Mouse (Mus musculus): ENCODE measurements around the gene Pcyt2. TPM values are rescaled to one million over a fixed set of nuclear protein-coding genes. Genes with fewer than 3 reads are reported as not detected.
A peak's percentile ranks its signal among the peaks of the same experiment; 100 is the strongest.

Gene Pcyt2
- polyA plus RNA-seq, 2 experiments, result 101 to 247 TPM

DNA sequence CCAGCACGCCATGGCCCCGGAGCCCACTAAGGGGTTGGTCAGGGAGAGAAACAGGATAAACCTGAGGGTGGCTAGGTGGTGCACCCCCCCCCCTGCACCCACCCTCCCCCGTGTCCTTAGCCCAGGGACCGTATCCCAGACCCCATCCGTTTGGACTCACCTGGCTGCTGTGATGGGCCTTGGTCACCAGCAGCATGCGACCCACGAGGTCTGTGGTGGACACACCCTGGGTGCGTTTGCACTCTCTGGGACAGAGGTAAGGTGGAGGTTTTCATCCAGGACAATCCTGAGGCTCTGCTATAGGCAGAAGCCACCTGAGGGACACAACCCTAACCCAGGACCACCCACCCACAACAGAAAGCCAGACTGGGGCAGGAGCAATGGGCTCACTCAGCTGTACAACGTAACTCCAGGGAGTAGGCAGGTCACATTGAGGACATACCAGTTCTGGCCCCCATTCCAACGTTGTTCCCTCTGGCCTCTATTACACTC lies 4.2 kb downstream of the Pcyt2 start:
- DNase-seq (ENCODE audit: low spot score) (no peak), ATAC-seq (ENCODE audit: low FRiP score, low read depth) (no peak)
- peaks cover 59% of the 10 kb centered on the region for H3K36me3 ChIP-seq (ENCODE audit: control insufficient read depth, insufficient read depth, low read length)
- no peaks in the 10 kb centered on the region for H3K9me3 ChIP-seq (ENCODE audit: control insufficient read depth, low read length)
- H3K9ac ChIP-seq (ENCODE audit: low read depth, low read length, severe bottlenecking), result no peak overlapping the region
- no peak overlapping the region for H3K27ac ChIP-seq (replicated peaks; ENCODE audit: low read depth, low read length)
- peaks cover 6% of the 10 kb centered on the region for H3K27me3 ChIP-seq (ENCODE audit: control insufficient read depth, insufficient read depth, low read length)
- TF ChIP-seq POLR2A (IDR thresholded peaks at IDR 0.05; ENCODE audit: borderline replicate concordance, extremely low read depth, insufficient read depth, insufficient read length), result no peak
- H3K4me3 ChIP-seq (replicated peaks; ENCODE audit: low read length), result no peak overlapping the region
- peaks cover 12% of the 10 kb centered on the region for H3K4me1 ChIP-seq (ENCODE audit: control insufficient read depth, insufficient read depth, low read length)
- H3K4me2 ChIP-seq (replicated peaks; ENCODE audit: low read depth, low read length, severe bottlenecking), result no peak overlapping the region
- 90% methylated on average over 10 of the region's 10 CpGs for WGBS

DNA sequence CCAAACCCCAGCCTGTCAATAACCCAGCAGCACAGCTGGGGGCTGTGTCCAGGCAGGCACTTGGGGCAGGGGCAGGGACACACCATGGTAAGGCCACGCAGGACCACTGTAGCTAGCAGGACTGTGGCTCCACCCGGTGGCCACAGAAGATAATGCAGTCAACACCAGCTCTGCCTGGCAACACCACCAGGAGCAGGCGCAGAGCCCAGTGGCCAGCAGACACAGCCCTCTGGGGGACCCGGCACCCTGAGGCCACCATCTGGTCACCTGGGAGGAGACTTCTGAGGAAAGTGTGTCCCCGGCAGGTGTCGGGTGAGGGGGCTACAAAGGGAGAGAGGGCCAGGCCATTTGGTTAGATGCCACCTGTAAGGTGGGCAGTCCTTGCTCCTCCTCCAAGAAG lies 5.0 kb downstream of the Pcyt2 start:
- no peak for ATAC-seq (ENCODE audit: low FRiP score, low read depth)
- no peak overlapping the region for H3K4me3 ChIP-seq (replicated peaks; ENCODE audit: low read length)
- no peak overlapping the region for H3K4me2 ChIP-seq (replicated peaks; ENCODE audit: low read depth, low read length, severe bottlenecking)
- peak; percentile 46 for DNase-seq (ENCODE audit: low spot score)
- no peaks in the 10 kb centered on the region for H3K9me3 ChIP-seq (ENCODE audit: control insufficient read depth, low read length)
- H3K27ac ChIP-seq (replicated peaks; ENCODE audit: low read depth, low read length), result no peak overlapping the region
- peaks cover 6% of the 10 kb centered on the region for H3K27me3 ChIP-seq (ENCODE audit: control insufficient read depth, insufficient read depth, low read length)
- WGBS, result 28% methylated on average over 6 of the region's 6 CpGs
- peaks cover 56% of the 10 kb centered on the region for H3K36me3 ChIP-seq (ENCODE audit: control insufficient read depth, insufficient read depth, low read length)
- H3K4me1 ChIP-seq (ENCODE audit: control insufficient read depth, insufficient read depth, low read length), result peaks cover 20% of the 10 kb centered on the region
- H3K9ac ChIP-seq (ENCODE audit: low read depth, low read length, severe bottlenecking), result no peak overlapping the region
- TF ChIP-seq POLR2A (IDR thresholded peaks at IDR 0.05; ENCODE audit: borderline replicate concordance, extremely low read depth, insufficient read depth, insufficient read length), result no peak

DNA sequence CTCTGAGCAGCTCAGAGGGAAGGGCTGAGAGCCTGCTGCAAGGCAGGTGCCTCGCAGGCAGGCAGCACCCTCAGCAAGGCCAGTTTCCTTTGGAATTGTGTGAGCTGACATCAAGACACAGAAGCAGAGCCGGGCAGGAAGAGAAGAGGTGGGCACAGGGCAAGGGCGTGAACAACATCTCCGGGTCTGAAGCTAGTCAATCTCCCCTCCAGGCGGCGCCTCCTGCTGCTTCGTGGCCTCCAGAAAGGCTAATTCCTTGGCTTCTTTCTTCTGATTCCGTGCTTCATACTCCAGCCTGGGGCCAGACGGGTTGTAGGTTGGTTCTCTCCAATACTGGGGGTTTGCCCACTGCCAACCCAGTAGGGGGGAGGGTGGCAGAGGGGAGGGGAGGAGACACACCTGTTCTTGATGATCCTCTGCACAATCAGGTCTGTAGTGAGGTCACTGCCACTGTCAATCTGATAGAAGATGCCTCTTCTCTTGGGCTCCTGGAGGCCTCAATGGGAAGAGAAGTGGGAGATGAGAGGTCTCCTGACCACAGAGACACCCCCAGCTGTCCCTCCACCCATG lies 7.2 kb downstream of the Pcyt2 start:
- WGBS, result 73% methylated on average over 9 of the region's 9 CpGs

DNA sequence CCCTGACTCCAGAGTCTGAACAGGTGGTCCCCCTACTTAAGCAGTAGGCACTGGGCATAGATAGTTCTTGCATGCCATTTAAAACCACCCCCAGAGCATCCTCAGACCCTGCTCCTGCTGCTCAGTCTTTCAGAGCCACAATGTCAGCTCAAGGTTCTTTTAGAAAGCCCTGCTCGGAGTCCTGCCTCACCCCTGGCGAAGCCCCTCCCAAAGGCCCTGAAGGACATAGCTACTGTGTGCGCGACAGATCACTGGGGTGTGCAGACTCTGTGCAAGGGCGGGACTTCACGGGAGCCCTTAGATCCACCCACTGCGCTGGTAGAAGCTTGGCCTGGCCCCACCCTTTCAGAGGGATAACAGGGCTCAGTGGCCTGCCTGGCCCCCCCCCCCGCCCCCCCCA lies 8.5 kb downstream of the Pcyt2 start:
- TF ChIP-seq POLR2A (IDR thresholded peaks at IDR 0.05; ENCODE audit: borderline replicate concordance, extremely low read depth, insufficient read depth, insufficient read length), result no peak
- Histone ChIP-seq H3K36me3 (ENCODE audit: control insufficient read depth, insufficient read depth, low read length) (peaks cover 69% of the 10 kb centered on the region), H3K9ac (ENCODE audit: low read depth, low read length, severe bottlenecking) (no peak overlapping the region), H3K4me3 (replicated peaks; ENCODE audit: low read length) (no peak overlapping the region), H3K9me3 (ENCODE audit: control insufficient read depth, low read length) (no peaks in the 10 kb centered on the region), H3K4me2 (replicated peaks; ENCODE audit: low read depth, low read length, severe bottlenecking) (no peak overlapping the region), H3K4me1 (ENCODE audit: control insufficient read depth, insufficient read depth, low read length) (peaks cover 9% of the 10 kb centered on the region; the same call in 1 of the 2 replicates), H3K27me3 (ENCODE audit: control insufficient read depth, insufficient read depth, low read length) (peaks cover 6% of the 10 kb centered on the region), H3K27ac (replicated peaks; ENCODE audit: low read depth, low read length) (no peak overlapping the region)
- DNase-seq (ENCODE audit: low spot score) (no peak), ATAC-seq (ENCODE audit: low FRiP score, low read depth) (no peak)
- WGBS, result 48% methylated on average over 7 of the region's 8 CpGs

More for the DNA sequence above, 7.2 kb downstream of the Pcyt2 start:
- peaks cover 6% of the 10 kb centered on the region for H3K27me3 ChIP-seq (ENCODE audit: control insufficient read depth, insufficient read depth, low read length)
- ATAC-seq (ENCODE audit: low FRiP score, low read depth) (no peak), DNase-seq (ENCODE audit: low spot score) (no peak)
- H3K9ac ChIP-seq (ENCODE audit: low read depth, low read length, severe bottlenecking), result no peak overlapping the region
- TF ChIP-seq POLR2A (IDR thresholded peaks at IDR 0.05; ENCODE audit: borderline replicate concordance, extremely low read depth, insufficient read depth, insufficient read length), result no peak
- no peaks in the 10 kb centered on the region for H3K9me3 ChIP-seq (ENCODE audit: control insufficient read depth, low read length)
- H3K4me3 ChIP-seq (replicated peaks; ENCODE audit: low read length), result no peak overlapping the region
- no peak overlapping the region for H3K4me2 ChIP-seq (replicated peaks; ENCODE audit: low read depth, low read length, severe bottlenecking)
- peaks cover 67% of the 10 kb centered on the region for H3K36me3 ChIP-seq (ENCODE audit: control insufficient read depth, insufficient read depth, low read length)
- no peak overlapping the region for H3K27ac ChIP-seq (replicated peaks; ENCODE audit: low read depth, low read length)
- H3K4me1 ChIP-seq (ENCODE audit: control insufficient read depth, insufficient read depth, low read length), result peaks cover 9% of the 10 kb centered on the region; the same call in 1 of the 2 replicates

DNA sequence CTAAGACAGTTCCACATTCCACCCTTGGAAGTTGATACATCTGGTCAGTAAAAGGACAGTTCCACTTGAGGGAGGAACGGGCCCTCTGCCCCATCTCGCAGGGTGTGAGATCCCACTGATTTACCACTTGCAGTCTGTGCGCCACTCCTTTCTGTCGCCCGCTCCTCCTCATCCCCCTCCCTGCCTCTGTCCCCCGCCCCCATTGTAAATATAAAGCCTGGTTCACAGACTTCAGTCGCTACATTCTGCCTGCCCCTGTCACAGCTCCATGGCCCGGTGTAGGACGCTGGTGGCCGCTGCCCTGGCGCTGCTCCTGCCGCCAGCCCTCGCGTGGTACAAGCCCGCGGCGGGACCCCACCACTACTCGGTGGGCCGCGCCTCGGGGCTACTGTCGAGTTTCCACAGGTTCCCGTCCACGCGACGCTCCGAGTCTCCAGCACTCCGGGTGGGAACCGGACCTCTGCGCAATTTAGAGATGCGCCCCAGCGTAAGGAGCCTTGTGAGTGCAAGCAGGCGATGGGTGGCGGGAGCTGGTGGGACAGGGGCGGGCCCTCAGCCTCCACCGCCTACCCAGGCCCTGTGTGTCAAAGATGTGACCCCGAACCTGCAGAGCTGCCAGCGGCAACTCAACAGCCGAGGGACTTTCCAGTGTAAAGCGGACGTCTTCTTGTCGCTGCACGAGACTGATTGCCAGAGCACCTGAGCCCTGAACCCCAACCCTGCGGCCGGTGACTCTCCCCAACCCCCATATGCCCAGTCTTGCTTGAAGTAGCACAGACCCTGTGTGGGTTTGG lies 9.3 kb downstream of the Pcyt2 start, which contains the start of gene Npb:
Gene Npb, plus strand, starts transcription at position 237 of the 794 bp plus-strand sequence.
- Histone ChIP-seq H3K4me2 (replicated peaks; ENCODE audit: low read depth, low read length, severe bottlenecking) (peak within 1 kb of the TSS; percentile 54), H3K27ac (replicated peaks; ENCODE audit: low read depth, low read length) (no peak within 1 kb of the TSS), H3K36me3 (ENCODE audit: control insufficient read depth, insufficient read depth, low read length) (peaks cover 69% of the 10 kb centered on the region), H3K9me3 (ENCODE audit: control insufficient read depth, low read length) (no peaks in the 10 kb centered on the region), H3K4me3 (replicated peaks; ENCODE audit: low read length) (peak within 1 kb of the TSS; percentile 28), H3K4me1 (ENCODE audit: control insufficient read depth, insufficient read depth, low read length) (peaks cover 9% of the 10 kb centered on the region; the same call in 1 of the 2 replicates), H3K9ac (ENCODE audit: low read depth, low read length, severe bottlenecking) (peak within 1 kb of the TSS; percentile 51), H3K27me3 (ENCODE audit: control insufficient read depth, insufficient read depth, low read length) (peaks cover 6% of the 10 kb centered on the region)
- no peak for DNase-seq (ENCODE audit: low spot score)
- ATAC-seq (ENCODE audit: low FRiP score, low read depth), result 0 out of 2 replicates have a peak, but pooled peaks have one; percentile 11
- 5% methylated on average over 45 of the region's 45 CpGs for WGBS
- TF ChIP-seq POLR2A (IDR thresholded peaks at IDR 0.05; ENCODE audit: borderline replicate concordance, extremely low read depth, insufficient read depth, insufficient read length), result no peak

Data from limb, embryonic 14.5 days (tissue).